Mouse (Mus musculus) heart, adult 2 months (tissue): ENCODE results near the gene Actb. TPM values are rescaled to one million over a fixed set of nuclear protein-coding genes. Genes with fewer than 3 reads are reported as not detected.
A peak's percentile ranks its signal among the peaks of the same experiment; 100 is the strongest.
"Not testable (repeated sequence)": the region's sequence is repeated elsewhere in the genome, so short reads cannot be mapped to it uniquely, and the experiment has no call there.

Source experiments
- DNase-seq, 2 experiments: peaks; one replicate each; pipeline ENCODE4 v3.0.0; 2021
- H3K27ac ChIP-seq: fragments of 200-600 bp; 2 replicates; pipeline ENCODE4 v1.8.1; 2022
- H3K27me3 ChIP-seq: fragments of 200-500 bp; 2 replicates; pipeline ENCODE4 v1.6.1; 2012; ENCODE audit warnings: mild to moderate bottlenecking, low read length, inconsistent platforms, mixed read lengths; ENCODE audit not compliant: control insufficient read depth, insufficient read depth
- H3K36me3 ChIP-seq: fragments of 200-500 bp; 2 replicates; pipeline ENCODE4 v1.6.1; 2012; ENCODE audit warnings: low read length, inconsistent platforms; ENCODE audit not compliant: control insufficient read depth, insufficient read depth
- H3K4me1 ChIP-seq: fragments of 200-500 bp; 2 replicates; pipeline ENCODE4 v1.6.1; 2011; ENCODE audit warnings: low read length; ENCODE audit not compliant: control insufficient read depth, insufficient read depth
- H3K4me3 ChIP-seq: fragments of 200-600 bp; 2 replicates; pipeline ENCODE4 v1.8.1; 2022
- H3K79me2 ChIP-seq: fragments of 200-500 bp; replicated peaks from 2 replicates; pipeline ENCODE4 v1.6.1; 2012; ENCODE audit warnings: mild to moderate bottlenecking, inconsistent platforms, low read length, moderate library complexity, mixed read lengths; ENCODE audit not compliant: control insufficient read depth, insufficient read depth
- H3K9ac ChIP-seq: fragments of 200-500 bp; 2 replicates; pipeline ENCODE4 v1.6.1; 2012; ENCODE audit warnings: low read depth, mild to moderate bottlenecking, control low read depth, inconsistent platforms, low read length, mixed read lengths
- CTCF ChIP-seq: fragments of 200-600 bp; IDR thresholded peaks from 2 replicates; pipeline ENCODE4 v1.8.1; 2022; ENCODE audit warnings: antibody characterized with exemption, mild to moderate bottlenecking, moderate library complexity
- EP300 ChIP-seq: fragments of 200-500 bp; IDR thresholded peaks from 2 replicates; pipeline ENCODE4 v1.6.1; 2011; ENCODE audit warnings: low read depth, low read length, control low read depth; ENCODE audit not compliant: insufficient read depth
- POLR2A ChIP-seq: fragments of 200-500 bp; IDR thresholded peaks from 2 replicates; pipeline ENCODE4 v1.6.1; 2011; ENCODE audit warnings: mild to moderate bottlenecking, low read depth, low read length, control low read depth; ENCODE audit not compliant: insufficient read depth
- WGBS: fragments of 180-500 bp; shearing (Covaris S2); methylation state at CpG from one replicate; pipeline ENCODE4 v1.1.7; 2018; 5-methylcytosine and 5-hydroxymethylcytosine counted together
- intact Hi-C: fragments of 180-260 bp; cut with DNase I; formaldehyde crosslinking; loops from one replicate; pipeline ENCODE4 v1.15.1; 2025
- polyA plus RNA-seq: library from polyadenylated mRNA; depleted of rRNA; stranded (reverse); fragments of >200 nt; gene quantifications from 2 replicates; pipeline ENCODE4 v1.2.3, GENCODE M21; 2012
- total RNA-seq, 2 experiments: library from RNA; stranded (reverse); gene quantifications; 2 replicates each; pipeline ENCODE4 v1.2.3; 2021

The Actb gene
- total and polyA plus RNA-seq, 3 experiments: 679 to 1,148 (median 987) TPM

DNA sequence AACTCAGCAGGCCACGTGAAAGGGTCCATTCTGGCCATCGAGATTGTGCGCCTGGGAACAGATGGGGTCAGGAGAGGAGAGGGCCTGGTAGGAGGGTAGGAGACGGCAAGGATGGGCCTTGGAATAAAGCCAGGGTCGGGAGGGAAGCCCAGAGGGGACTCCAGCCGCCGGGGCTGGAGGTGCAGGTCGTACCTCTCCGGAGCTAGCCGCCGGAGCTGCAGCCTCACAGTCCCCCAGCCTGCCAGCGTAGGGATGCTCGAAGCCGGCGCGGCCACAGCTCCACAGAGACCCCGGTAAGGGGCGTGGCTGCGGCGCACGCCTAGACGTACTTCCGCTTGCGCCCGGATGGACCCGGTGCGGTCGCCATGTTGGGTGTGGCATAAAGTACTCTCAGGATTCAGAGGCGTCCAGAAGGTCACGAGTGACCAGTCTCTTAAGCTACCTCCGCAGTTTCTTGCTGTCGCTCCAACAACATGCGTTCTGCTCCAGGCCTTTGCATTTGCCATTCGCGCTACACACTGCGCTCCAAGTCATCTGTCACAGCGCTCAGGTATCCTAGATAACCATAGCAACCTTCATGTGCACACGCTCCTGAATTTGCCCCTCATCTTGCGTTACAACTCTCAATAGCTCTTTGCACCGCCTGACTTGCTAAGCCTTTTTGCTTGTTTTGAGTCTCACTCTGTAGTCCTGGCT, 11.5 kb downstream of the Actb start, which contains the start of gene Fbxl18:
TSS of gene Fbxl18 (minus strand) at position 504 of the 696 bp plus-strand sequence.
- H3K9ac ChIP-seq: peak within 1 kb of the TSS; percentile 83

GRCm38 (mm10) chr5:142891396-142891795, 15.2 kb downstream of the Actb start:
- Histone ChIP-seq H3K36me3 (no peaks in the 10 kb centered on the region), H3K27ac (no peak overlapping the region), H3K27me3 (no peaks in the 10 kb centered on the region), H3K79me2 (peaks cover 6% of the 10 kb centered on the region; the same call in 1 of the 2 replicates), H3K9ac (no peak overlapping the region), H3K4me3 (no peak overlapping the region), H3K4me1 (peaks cover 3% of the 10 kb centered on the region)
- TF ChIP-seq POLR2A (no peak), EP300 (no peak), CTCF (no peak)
- intact Hi-C loops: no loop called here
- DNase-seq: no peak
- WGBS: 80% methylated on average over 6 of the region's 6 CpGs

More for the DNA sequence above, 11.5 kb downstream of the Actb start, which contains the start of gene Fbxl18:
- no peaks in the 10 kb centered on the region for H3K36me3 ChIP-seq
- H3K79me2 ChIP-seq: peaks cover 4% of the 10 kb centered on the region; the same call in 1 of the 2 replicates
- under 1% methylated on average over 40 of the region's 40 CpGs for WGBS
- no peaks in the 10 kb centered on the region for H3K27me3 ChIP-seq
- peaks cover 3% of the 10 kb centered on the region for H3K4me1 ChIP-seq
- intact Hi-C loops: loop anchor here (1.0 to 2.0 kb wide), 2 partner anchors 16 to 40 kb away; no protein-coding TSS in a partner anchor
- peak within 1 kb of the TSS; percentile 77 for H3K4me3 ChIP-seq
- H3K27ac ChIP-seq: peak within 1 kb of the TSS; percentile 94
- DNase-seq: peak; percentile 92 to 94
- no peak for TF ChIP-seq CTCF
- peak; percentile 85 for TF ChIP-seq EP300
- peak; percentile 96 for TF ChIP-seq POLR2A

DNA sequence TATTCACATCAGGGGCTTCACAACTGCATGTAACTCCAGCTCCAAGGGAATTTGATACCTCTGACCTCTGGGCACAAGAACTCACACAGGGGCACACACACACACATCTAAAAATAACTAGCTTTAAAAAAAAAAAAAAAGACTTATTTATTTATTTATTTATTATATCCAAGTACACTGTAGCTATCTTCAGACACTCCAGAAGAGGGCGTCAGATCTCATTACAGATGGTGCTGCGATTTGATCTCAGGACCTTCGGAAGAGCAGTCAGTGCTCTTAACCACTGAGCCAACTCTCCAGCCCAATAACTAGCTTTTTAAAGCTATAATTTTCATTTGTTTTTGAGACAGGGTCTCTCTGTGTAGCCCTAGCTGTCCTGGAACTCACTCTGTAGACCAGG, 19.0 kb downstream of the Actb start:
- WGBS: 84% methylated on average over 3 of the region's 3 CpGs
- H3K27me3 ChIP-seq, H3K4me1 ChIP-seq, H3K36me3 ChIP-seq, H3K9ac ChIP-seq, H3K79me2 ChIP-seq, H3K27ac ChIP-seq, H3K4me3 ChIP-seq, DNase-seq, intact Hi-C loops: not testable (repeated sequence)
- peak; percentile 48 for TF ChIP-seq CTCF

DNA sequence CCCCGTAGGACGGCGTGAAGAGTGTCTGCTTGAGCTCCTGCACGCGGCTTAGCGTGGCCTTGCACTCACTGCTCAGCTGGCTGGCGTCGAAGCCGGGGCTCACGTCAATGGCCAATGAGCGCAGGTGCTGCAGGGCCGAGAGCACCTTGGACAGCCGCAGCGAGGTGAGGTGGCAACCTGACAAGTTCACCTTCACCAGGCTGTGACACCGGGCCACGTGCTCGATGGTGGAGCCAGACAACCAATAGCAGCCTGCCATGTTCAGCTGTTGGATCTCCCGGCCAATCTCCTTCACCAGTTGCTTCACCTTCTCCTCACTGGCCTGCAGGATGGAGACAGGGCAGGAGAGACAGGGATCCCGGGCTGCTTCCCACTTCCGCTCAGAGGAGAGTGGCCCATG, 19.8 kb downstream of the Actb start:
- Histone ChIP-seq H3K9ac (no peak overlapping the region), H3K36me3 (no peaks in the 10 kb centered on the region), H3K79me2 (peaks cover 3% of the 10 kb centered on the region; the same call in 1 of the 2 replicates), H3K4me3 (no peak overlapping the region), H3K27ac (no peak overlapping the region), H3K27me3 (no peaks in the 10 kb centered on the region), H3K4me1 (peaks cover 2% of the 10 kb centered on the region)
- intact Hi-C loops: no loop called here
- 95% methylated on average over 20 of the region's 20 CpGs for WGBS
- TF ChIP-seq EP300: no peak
- TF ChIP-seq POLR2A: no peak
- no peak for TF ChIP-seq CTCF
- DNase-seq: no peak

GRCm38 (mm10) chr5:142886181-142886580, 20.4 kb downstream of the Actb start:
- 95% methylated on average over 19 of the region's 19 CpGs for WGBS
- no peak for DNase-seq
- Histone ChIP-seq H3K27me3 (no peaks in the 10 kb centered on the region), H3K9ac (no peak overlapping the region), H3K79me2 (peaks cover 1% of the 10 kb centered on the region; the same call in 1 of the 2 replicates), H3K36me3 (no peaks in the 10 kb centered on the region), H3K4me3 (no peak overlapping the region), H3K4me1 (peaks cover 2% of the 10 kb centered on the region), H3K27ac (no peak overlapping the region)
- TF ChIP-seq CTCF (no peak), EP300 (no peak), POLR2A (no peak)
- intact Hi-C loops: no loop called here

- no peaks in the 10 kb centered on the region for H3K36me3 ChIP-seq
- no peak overlapping the region for H3K27ac ChIP-seq
- no peak overlapping the region for H3K4me3 ChIP-seq
- H3K9ac ChIP-seq: no peak overlapping the region
- TF ChIP-seq CTCF: no peak
- no peak for TF ChIP-seq POLR2A
- TF ChIP-seq EP300: no peak
- H3K4me1 ChIP-seq: peaks cover 13% of the 10 kb centered on the region
- WGBS: 93% methylated on average over 11 of the region's 11 CpGs
- H3K79me2 ChIP-seq: no peaks in the 10 kb centered on the region
- intact Hi-C loops: no loop called here
- no peak for DNase-seq
- no peaks in the 10 kb centered on the region for H3K27me3 ChIP-seq
Measured at GRCm38 (mm10) chr5:142882471-142882870, 24.1 kb downstream of the Actb start.
